Mouse (Mus musculus) heart, adult 9 months (tissue): ENCODE results near the gene A930033H14Rik.

Source experiments
- DNase-seq, 2 experiments: peaks; one replicate each; pipeline ENCODE4 v3.0.0; 2022; ENCODE audit warnings: low spot score in 2 of 2

The A930033H14Rik gene

GRCm38 (mm10) chr10:69212542-69213440 lies at the start of gene A930033H14Rik:
A930033H14Rik (minus strand) TSS chr10:69213098.
- DNase-seq = peak; percentile 89 to 90

GRCm38 (mm10) chr10:69259929-69260328 lies 47.0 kb upstream of the A930033H14Rik start:
- DNase-seq = peak in 1 of 2 experiments; percentile 62

- DNase-seq = no peak
Observed at GRCm38 (mm10) chr10:69259161-69259560, 46.3 kb upstream of the A930033H14Rik start.

GRCm38 (mm10) chr10:69258588-69258987 lies 45.7 kb upstream of the A930033H14Rik start:
- DNase-seq = peak; percentile 72 to 74

- no peak for DNase-seq
Observed at GRCm38 (mm10) chr10:69257592-69258133, 44.8 kb upstream of the A930033H14Rik start.

GRCm38 (mm10) chr10:69255594-69255993 lies 42.7 kb upstream of the A930033H14Rik start:
- DNase-seq = no peak

GRCm38 (mm10) chr10:69254390-69254847 lies 41.5 kb upstream of the A930033H14Rik start:
- DNase-seq = peak; percentile 83 to 92

- DNase-seq = no peak
Observed at GRCm38 (mm10) chr10:69253686-69254080, 40.8 kb upstream of the A930033H14Rik start.

- peak; percentile 67 to 76 for DNase-seq
Observed at GRCm38 (mm10) chr10:69253075-69253685, 40.3 kb upstream of the A930033H14Rik start.

- no peak for DNase-seq
Observed at GRCm38 (mm10) chr10:69252112-69253074, 39.5 kb upstream of the A930033H14Rik start.

- DNase-seq = no peak
Observed at GRCm38 (mm10) chr10:69251254-69251653, 38.4 kb upstream of the A930033H14Rik start.

- no peak for DNase-seq
Observed at GRCm38 (mm10) chr10:69248261-69249160, 35.6 kb upstream of the A930033H14Rik start.

GRCm38 (mm10) chr10:69247311-69248033 lies 34.6 kb upstream of the A930033H14Rik start:
- no peak for DNase-seq

- DNase-seq = no peak
Observed at GRCm38 (mm10) chr10:69246762-69247161, 33.9 kb upstream of the A930033H14Rik start.

- DNase-seq = no peak
Observed at GRCm38 (mm10) chr10:69245906-69246668, 33.2 kb upstream of the A930033H14Rik start.

- no peak for DNase-seq
Observed at GRCm38 (mm10) chr10:69245151-69245550, 32.3 kb upstream of the A930033H14Rik start.

GRCm38 (mm10) chr10:69240530-69240929 lies 27.6 kb upstream of the A930033H14Rik start:
- DNase-seq = peak; percentile 44 to 64

GRCm38 (mm10) chr10:69238311-69238710 lies 25.4 kb upstream of the A930033H14Rik start:
- DNase-seq = no peak

- no peak for DNase-seq
Observed at GRCm38 (mm10) chr10:69237781-69238180, 24.9 kb upstream of the A930033H14Rik start.
